Mouse (Mus musculus) heart, adult 9 months (tissue): Measurements from ENCODE around the gene Zfp874b.
"Not testable (repeated sequence)": the region's sequence is repeated elsewhere in the genome, so short reads cannot be mapped to it uniquely, and the experiment has no call there.

Experiments used
- DNase-seq, 2 experiments: peaks; one replicate each; pipeline ENCODE4 v3.0.0; 2022; ENCODE audit warnings: low spot score in 2 of 2

Zfp874b gene

DNA sequence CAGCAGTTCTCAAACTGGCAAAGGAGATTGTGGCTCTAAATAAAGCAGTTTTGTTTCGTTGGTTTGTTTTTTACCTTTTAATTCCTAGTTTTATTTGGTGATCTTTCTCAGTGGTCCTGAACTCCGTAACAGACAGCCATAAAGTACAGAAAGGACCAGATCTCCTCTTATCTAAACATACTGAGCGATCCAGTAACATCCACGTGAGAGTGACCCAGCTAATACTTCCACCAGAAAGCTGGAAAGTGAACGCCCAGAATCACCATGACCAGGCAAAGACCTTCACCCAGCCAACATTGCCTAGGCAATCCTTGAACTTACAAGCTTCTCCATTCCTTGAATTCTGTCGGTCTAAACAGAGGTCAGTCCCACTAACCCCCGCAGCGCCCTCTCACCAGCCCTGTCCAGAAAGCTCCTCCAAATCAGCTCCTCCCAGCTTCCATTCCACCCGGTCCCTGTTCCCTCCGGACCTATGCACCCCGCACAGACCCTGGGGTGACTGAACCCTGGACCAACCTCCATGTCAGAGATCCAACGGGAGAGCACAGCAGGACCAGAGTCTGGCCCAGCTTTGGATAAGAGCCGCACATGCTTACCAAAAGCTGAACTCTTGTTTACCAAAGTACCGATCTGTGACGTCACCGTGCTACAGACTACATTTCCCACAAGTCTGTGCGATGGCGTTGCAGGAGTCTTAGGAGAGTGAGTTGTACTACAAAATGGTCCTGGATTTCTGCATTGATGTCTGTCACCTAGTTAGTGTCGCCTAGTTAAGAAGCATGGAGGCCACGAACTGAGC lies at the start of gene Zfp874b:
Gene Zfp874b (minus strand): TSS at position 634 of the 799 bp plus-strand sequence.
- DNase-seq: peak; percentile 91 to 94

DNA sequence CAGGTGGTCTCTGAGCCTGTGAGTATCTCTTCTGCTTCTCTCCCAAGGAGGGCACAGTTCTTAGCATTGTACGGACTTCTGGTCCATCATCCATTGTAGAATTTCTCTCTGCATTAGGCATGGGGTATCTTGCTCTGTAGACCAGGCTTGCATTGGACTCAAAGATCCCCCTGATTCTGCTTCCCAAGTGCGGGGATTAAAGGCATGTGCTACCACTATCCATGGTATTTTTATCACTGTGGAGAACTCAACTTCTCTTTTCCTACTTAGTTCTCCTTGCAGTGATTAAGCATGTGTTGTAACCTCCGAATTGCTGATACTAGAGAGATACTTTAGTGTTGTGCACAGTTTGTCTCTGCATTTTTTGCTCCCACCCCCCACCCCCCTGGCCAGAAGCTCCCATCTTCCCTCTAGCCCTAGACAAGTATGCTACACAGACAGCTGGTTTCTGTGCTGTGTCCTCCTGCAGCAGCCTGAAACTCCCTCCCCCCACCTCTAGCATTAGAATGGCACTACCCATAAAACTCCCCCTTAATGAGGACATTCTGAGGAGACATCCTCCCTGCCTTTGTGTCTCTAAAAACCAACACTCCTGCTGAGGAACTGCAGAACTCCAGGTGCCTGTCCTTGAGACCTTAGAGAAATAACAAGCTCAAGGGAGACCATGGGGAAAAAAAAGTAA lies 43.1 kb upstream of the Zfp874b start:
- no peak for DNase-seq

DNA sequence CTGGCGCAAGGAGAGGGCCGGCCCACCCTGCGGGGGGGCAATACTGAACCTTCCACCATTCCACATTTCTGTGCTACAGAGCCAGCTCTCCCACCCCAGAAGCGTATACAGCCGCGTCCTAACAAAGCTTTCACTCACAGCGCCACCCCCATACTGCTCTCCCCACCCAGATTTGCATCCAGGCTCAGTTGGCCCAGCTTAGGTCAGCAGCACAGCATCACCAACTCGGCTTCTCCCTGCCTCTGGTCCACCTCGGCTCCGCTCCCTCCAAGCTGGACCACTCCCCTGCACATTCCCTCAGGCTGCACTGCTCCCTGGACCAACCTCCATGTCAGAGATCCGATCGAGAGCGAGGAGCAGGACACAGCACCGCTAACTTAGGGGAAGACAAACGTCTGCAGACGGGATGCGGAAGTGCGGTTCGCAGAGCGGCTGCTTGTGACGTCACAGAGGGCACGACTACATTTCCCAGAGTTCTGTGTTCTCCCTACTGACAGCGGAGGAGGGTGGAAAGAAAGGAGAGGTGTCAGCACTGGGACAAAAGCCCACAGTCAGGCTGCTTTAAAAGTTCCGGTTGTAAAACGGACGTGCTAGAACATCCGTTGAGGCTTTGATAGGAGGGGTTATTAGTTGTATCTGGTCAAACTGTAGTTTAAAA lies 41.8 kb upstream of the Zfp874b start, which contains the start of the genes Gm26965 and Zfp87:
Gene Gm26965 (minus strand): TSS at position 399 of the 658 bp plus-strand sequence.
Gene Zfp87 (minus strand): TSS at position 425 of the 658 bp plus-strand sequence.
- DNase-seq: peak; percentile 93 to 94

- no peak for DNase-seq
These were observed 16.9 kb upstream of the Zfp874b start for GRCm38 (mm10) chr13:67500908-67501307.

DNA sequence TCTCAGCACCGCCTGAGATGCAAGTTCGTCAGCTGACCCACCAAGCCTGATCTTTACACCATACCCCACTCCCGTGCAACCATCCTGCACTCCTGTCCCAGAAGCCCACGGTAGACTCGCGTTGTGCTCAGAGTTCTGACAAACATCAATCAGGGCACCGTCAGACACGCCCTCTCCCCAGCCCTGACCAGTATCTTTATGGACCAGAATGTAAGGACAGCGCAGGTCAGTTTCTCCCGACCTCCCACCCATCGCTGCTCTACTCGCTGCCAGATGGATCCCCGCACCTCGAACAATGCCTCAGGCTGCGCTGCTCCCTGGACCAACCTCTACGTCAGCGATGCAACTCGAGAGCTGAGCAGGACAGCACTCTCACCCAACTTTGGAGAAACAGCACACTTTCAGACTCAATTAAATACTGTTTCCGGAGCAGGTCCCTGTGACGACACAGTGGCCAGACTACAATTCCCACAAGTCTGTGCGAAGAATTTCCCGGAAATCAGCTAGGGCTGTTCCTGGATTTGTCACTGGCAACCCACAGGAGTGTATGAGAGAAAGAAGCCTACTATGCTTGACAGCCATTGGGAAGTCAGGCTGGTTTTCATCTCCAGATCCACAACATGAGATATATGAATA lies 16.1 kb upstream of the Zfp874b start, which contains the start of gene Zfp58:
Gene Zfp58 (minus strand): TSS at position 472 of the 636 bp plus-strand sequence.
- DNase-seq: peak; percentile 86 to 90

DNA sequence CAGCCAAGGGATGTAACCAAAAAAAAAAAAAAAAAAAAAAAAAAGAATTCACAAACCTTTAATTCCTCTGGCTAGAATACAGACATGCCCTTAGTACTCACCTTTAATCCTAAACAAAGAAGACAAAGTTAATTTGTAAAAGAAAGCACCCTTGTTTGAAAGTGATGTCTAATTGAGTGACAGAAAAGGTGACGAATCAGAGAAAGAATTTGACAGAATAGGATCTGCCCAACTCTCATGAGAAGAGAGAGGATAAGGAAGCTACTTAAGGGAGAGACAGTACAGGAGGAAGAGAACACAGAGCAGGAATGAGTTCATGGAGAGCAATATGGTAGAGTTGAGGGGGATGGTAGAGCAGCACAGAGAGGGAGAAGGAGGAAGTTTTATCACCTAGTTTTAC lies 11.6 kb upstream of the Zfp874b start:
- DNase-seq: no peak

DNA sequence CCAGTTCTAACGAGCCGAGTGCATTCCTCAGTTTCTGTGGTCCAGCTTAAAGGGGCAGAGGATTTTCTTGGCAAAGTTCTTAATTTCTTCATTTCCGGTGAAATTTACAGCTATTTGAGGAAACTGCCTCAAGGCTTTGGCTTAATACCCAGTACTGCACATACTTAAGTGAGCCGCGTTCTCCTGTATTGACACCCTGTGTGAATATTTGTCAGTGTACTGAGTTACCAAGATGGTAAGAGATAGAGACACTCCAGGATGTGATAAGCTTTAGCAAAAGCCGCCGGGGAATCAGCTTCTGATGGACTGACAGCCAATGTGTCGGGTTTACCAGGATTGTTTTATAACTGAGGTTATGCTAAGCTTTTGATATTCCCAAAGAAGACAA lies 360 bp upstream of the Zfp874b start:
- no peak for DNase-seq

GRCm38 (mm10) chr13:67481528-67481927 lies 2.5 kb downstream of the Zfp874b start:
- no peak for DNase-seq

DNA sequence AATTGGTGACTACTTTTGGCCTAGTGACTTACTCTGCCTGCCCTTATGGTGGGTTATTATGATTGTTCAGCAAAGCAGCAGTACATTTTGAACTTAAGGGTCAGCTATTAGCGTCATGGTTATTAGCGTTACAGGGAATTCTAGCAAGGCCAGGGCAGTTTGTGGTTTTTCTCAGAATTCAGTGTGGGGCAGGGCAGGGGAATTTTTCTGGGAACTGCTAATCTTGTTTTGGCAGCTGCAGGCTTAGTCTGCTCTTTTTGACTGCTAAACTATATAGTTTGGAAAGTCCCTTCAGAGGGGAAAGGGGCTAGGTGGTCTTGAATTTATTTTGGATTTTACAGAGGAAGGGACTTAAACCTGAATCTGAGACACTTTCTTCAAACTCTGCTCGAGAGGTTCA lies 14.8 kb downstream of the Zfp874b start:
- DNase-seq: no peak

DNA sequence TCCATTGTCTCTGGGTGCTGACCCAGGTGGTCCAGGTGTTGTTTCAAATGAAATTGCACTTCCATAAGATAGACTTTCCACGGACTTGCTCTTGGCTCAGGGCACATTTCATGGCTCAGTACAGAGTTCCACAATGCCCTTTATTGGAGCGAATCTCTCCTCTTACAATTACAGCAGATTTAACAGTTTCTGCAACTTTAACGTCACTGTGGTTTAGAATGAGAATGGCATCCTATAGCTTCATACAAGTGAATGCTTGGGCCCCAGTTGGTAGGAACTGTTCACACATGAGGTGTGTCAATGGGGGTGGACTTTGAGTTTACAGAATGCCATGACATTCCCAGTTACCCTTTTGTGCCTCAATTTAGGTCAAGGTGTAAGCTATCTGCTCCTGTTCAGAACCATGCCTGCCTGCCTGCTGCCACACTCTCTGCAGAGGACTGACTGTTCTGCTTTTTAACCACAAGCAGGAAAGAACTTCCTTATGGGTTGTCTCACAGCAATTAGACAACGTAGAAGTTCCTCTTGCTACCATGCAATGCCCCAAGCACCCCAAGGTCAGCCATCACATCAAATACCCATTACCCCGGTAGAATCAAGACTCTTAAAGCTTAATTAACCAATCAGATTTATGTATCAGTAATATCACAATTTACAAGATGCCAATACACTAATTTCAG lies 20.4 kb downstream of the Zfp874b start:
- DNase-seq: peak in 1 of 2 experiments; percentile 5

GRCm38 (mm10) chr13:67452021-67452309 lies 32.1 kb downstream of the Zfp874b start:
- DNase-seq: no peak

DNA sequence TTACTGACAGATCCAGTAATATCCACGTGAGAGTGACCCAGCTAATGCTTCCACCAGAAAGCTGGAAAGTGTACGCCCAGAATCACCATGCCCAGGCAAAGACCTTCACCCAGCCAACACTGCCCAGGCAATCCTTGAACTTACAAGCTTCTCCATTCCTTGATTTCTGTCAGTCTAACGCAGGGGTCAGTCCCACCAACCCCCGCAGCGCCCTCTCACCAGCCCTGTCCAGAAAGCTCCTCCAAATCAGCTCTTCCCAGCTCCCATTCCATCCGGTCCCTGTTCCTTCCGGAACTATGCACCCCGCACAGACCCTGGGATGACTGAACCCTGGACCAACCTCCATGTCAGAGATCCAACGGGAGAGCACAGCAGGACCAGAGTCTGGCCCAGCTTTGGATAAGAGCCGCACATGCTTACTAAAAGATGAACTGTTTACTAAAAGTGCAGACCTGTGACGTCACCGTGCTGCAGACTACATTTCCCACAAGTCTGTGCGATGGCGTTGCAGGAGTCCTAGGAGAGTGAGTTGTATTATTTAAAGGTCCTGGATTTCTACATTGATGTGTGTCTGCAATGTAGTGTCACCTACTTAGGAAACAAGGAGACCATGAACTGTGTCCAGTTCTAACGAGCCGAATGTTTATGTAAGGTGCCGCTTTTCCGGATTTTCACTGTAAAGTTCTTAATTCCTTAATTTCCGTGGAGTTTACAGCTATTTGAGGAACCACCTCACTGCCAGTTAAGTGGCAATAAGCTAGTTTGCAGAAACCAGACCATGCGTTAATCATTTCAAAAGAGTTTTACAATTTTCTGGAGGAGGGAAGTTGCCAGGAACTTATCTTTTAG lies 32.7 kb downstream of the Zfp874b start, which contains the start of gene Zfp874a:
Gene Zfp874a (minus strand): TSS at position 453 of the 849 bp plus-strand sequence.
- DNase-seq: peak; percentile 91 to 94

- DNase-seq: not testable (repeated sequence)
These were observed 47.0 kb downstream of the Zfp874b start for GRCm38 (mm10) chr13:67437095-67437494.

- DNase-seq: no peak
These were observed 55.9 kb downstream of the Zfp874b start for GRCm38 (mm10) chr13:67428116-67428515.

GRCm38 (mm10) chr13:67425699-67426098 lies 58.4 kb downstream of the Zfp874b start:
- not testable (repeated sequence) for DNase-seq

DNA sequence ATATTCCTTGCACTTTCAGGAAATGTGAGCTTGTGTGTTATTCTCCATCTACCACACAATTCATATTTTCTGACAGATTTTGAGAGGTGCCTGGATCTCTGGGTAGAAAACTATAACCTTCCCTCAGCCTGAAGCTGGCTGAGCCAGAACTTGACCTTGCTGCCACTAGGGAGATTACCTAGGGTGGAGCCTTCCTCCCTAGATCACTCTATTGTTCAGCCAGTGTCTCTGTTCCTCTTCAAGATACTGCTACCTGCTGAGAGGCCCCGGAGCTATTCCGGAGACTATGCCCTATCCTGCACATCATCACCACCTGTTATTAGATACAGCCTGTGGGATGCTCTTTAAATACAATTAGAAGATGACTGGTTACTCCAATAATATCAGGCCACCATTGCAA lies 61.5 kb downstream of the Zfp874b start:
- DNase-seq: not testable (repeated sequence)
